Mouse (Mus musculus): ENCODE measurements at regions not wholly inside any gene's neighbourhood (a gene's known extent, or its start where the extent isn't known, plus 50 kb on each side); places are given as distances from the start of the nearest gene placed in this dataset.

- no peak for DNase-seq (ENCODE audit: low spot score)
These were observed 88.3 kb upstream of the Nckap5 start for GRCm38 (mm10) chr1:126918876-126919275.

GRCm38 (mm10) chr1:126917872-126918271 is 87.3 kb upstream of the Nckap5 start:
- DNase-seq (ENCODE audit: low spot score): no peak

GRCm38 (mm10) chr1:126916369-126916768 is 85.8 kb upstream of the Nckap5 start:
- no peak for DNase-seq (ENCODE audit: low spot score)

- DNase-seq (ENCODE audit: low spot score): no peak
These were observed 80.9 kb upstream of the Nckap5 start for GRCm38 (mm10) chr1:126911277-126912060.

GRCm38 (mm10) chr1:126907417-126907816 is 76.8 kb upstream of the Nckap5 start:
- DNase-seq (ENCODE audit: low spot score): no peak

- no peak for DNase-seq (ENCODE audit: low spot score)
These were observed 67.9 kb upstream of the Nckap5 start for GRCm38 (mm10) chr1:126898484-126898883.

GRCm38 (mm10) chr1:126896895-126897294 is 66.3 kb upstream of the Nckap5 start:
- DNase-seq (ENCODE audit: low spot score): no peak

GRCm38 (mm10) chr1:126880801-126881200 is 50.2 kb upstream of the Nckap5 start:
- DNase-seq (ENCODE audit: low spot score): no peak

Measured in left cerebral cortex, adult 11 months (tissue).